Mouse (Mus musculus) left cerebral cortex, postnatal 36 days (tissue): ENCODE measurements around the gene Dync2li1. TPM values are rescaled to one million over a fixed set of nuclear protein-coding genes. Genes with fewer than 3 reads are reported as not detected.

Experiments used
- DNase-seq, 2 experiments: peaks; one replicate each; pipeline ENCODE4 v3.0.0; 2021 to 2022; ENCODE audit warnings: low spot score in 2 of 2, mixed read lengths in 1 of 2
- intact Hi-C: fragments of 180-260 bp; cut with DNase I; formaldehyde crosslinking; loops from one replicate; pipeline ENCODE4 v1.15.1; 2025
- total RNA-seq, 2 experiments: library from RNA; stranded (reverse); gene quantifications; 2 replicates each; pipeline ENCODE4 v1.2.3; 2021

Gene Dync2li1
- total RNA-seq, 2 experiments from 2014 or later, result 19.8 to 22.3 TPM

DNA sequence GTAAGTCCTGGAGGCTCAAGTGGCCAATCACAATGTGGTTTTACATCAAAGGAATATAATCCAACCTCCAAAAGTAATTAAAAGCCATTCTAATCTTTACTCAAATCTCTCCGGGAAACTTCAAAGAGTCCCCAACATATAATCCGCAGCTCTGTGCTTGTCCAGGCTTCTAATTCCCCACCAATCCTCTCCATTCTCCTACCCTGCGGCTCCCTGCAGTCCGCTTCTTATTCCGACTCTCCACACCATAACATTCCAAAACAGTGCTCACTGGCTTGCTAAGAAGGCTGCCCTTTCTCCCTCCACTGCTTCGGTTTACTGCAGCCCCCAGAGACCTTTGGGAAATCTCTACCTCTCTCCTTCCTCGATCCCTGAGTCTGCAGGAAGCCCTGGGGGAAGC is 47.8 kb downstream of the Dync2li1 start:
- intact Hi-C loops, result no loop called here
- DNase-seq, result no peak

DNA sequence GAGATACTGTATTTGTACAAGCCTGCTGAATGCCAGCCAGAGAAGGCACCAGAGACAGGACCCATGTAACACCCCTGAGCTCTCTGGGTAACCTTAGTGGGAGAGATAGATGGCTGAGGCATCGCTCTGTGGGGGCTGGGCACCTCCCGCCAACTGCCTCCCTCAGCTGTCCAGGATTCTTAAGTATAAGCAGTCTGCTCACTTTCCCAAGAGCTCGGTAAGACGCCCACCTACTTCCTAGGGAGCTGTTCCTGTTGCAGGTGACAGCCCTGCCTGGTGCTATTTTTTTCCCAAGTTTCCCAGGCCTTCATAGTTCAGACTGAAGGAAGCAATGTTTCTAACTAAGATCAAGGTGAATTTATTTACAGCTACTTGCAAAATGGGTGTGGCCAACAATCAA is 48.9 kb downstream of the Dync2li1 start:
- intact Hi-C loops, result no loop called here
- peak in 1 of 2 experiments; percentile 18 for DNase-seq

GRCm38 (mm10) chr17:84675951-84676366 is 49.7 kb downstream of the Dync2li1 start, which contains the start of gene Abcg8:
TSS of gene Abcg8 (plus strand) at chr17:84676302.
- intact Hi-C loops, result no loop called here
- DNase-seq, result no peak

DNA sequence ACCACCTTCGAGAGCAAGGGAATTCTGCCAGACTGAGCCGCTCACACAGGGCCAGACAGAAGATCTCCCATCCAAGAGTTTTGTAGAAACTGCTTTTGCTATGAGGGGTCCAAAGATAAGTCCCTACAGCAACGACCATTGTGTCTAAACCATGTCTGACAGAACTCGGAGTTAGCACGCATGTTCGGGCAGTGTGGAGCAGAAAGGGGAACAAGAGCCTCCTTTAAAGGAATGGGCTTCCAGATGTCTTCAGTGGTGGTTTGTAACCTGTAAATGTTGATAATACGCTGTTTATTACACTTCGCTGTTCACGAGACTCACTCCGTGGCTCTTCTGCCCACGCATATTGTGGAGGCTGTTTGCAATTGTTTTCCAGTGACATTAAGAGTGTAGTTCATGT is 51.3 kb downstream of the Dync2li1 start:
- intact Hi-C loops, result no loop called here
- no peak for DNase-seq

DNA sequence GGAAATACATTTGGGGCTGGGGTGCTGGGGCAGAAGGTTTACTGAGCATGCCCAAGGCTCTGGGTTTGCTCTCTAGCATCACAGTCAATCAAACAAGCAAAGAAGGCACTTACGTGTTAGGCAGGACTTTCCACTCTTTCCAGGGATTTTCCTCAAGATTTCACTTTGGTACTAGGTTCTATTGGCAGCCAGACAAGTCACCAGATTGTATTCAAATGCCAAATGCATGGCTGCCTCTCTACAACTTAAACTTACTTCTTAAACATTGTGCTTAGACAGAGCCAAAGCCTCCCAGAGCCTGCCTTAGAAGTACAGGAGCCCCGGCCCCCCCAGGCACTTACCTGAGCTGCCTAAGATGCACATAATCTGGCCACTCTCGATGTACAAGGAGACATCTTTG is 55.4 kb downstream of the Dync2li1 start:
- intact Hi-C loops, result no loop called here
- DNase-seq, result no peak

DNA sequence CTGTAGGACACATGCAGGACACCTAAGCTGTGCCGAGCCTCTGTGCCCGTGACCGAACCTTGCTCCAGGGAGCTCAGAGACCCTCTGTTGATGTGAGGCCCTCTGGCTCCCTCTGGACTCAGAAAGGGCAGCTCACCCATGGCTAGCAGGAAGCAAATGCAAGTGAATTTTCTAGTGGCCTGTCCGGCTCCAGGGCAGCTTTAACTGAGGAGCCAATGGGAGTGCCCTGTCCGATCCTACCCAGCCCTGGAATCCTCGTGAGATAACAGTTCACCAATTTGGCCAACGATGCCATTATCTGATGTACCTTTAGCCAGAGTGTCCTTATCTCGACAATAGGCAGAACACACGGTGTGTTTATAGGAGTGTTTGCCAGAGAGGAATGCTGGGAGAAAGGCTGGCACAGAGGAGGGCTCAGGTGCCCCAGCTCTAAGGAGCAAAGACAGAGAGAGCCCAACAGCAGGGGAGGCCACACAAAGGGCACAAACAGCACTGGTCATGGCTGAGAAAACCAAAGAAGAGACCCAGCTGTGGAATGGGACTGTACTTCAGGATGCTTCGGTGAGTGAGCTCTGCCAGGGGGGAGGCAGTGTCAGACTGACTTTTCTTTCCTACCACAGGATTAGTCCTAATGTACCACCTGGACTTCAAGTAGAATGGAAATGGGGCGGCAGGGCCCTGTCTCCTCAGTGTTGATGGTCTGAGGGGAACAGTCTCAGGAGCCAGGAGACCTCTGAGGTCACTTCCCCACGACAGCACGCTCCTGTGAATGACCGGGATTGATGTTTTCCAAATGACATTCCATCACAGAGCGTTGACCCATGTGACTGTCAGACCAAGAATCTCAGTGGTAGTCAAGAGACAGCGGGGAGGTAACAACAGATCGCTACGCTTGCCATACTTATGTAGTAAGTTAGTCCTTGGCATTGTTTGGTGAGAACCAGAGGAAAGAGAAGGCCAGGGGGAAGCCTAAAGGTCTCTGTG is 56.7 kb downstream of the Dync2li1 start, which contains the start of gene Abcg5:
Gene Abcg5, minus strand, starts transcription at position 278 of the 984 bp plus-strand sequence.
- DNase-seq, result no peak
- intact Hi-C loops, result no loop called here

GRCm38 (mm10) chr17:84684284-84684683 is 58.0 kb downstream of the Dync2li1 start:
- intact Hi-C loops, result no loop called here
- no peak for DNase-seq

DNA sequence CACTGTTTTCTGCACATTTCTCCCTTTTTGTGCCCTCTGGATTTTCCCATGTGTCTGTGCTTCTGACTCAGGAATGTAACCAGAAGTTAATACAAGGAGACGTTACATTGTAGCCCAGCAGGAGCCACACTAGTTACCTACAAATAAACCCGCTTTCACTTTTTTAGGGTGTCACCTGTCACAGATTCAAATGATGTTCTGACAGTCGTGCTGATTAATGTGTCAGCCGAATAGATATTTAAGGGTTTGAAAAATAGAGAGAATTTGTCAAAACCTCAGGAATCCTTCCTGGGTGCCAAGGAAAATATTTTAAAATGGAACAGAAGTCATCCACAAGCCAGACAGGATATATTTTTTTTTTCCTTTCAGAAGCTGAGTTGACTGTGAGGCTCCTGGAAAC is 59.0 kb downstream of the Dync2li1 start:
- no peak for DNase-seq
- intact Hi-C loops, result no loop called here

DNA sequence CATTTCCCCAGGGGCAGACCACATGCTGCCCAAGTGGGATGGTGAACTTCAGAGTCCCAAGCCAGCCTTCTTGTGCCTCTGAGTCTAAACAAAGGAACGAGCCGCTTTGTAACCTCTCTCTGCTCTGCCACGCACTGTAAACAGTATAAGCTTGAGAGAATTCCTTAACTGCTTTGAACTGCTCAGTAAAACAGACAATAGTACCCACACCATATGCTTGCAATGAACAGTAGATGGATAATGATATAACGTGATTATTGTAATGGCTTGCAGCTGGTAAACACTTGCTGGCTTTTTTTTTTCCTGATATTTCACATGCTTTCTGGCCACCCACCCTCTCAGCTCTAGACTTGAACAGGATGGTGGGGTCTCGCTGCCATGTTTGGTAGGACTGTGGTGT is 61.7 kb downstream of the Dync2li1 start:
- DNase-seq, result no peak
- intact Hi-C loops, result loop anchor here (1.0 kb wide), 1 partner anchor 23 kb away; no protein-coding TSS in a partner anchor

DNA sequence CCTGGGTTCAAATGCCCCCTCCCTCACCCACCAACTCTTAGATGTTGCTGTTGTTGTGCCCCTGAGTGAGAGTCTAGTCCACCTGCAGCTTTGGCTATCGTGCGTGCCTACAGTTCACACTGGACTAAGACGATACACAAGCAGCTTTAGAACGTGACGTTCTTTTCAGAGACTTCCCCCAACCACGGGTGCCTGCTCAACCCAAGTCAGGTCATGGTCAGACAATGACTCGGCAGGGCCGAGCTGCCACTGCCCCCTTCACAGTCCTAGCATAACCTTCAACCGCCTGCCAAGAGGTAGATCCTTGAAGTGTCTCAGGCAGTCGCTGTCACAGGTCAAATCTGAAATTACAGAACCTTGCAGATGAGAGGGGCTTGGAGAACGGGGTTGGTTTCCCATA is 62.5 kb downstream of the Dync2li1 start:
- DNase-seq, result no peak
- intact Hi-C loops, result no loop called here

GRCm38 (mm10) chr17:84689316-84689715 is 63.0 kb downstream of the Dync2li1 start:
- intact Hi-C loops, result no loop called here

GRCm38 (mm10) chr17:84690111-84690510 is 63.8 kb downstream of the Dync2li1 start:
- intact Hi-C loops, result no loop called here
- no peak for DNase-seq

More at GRCm38 (mm10) chr17:84689316-84689715, 63.0 kb downstream of the Dync2li1 start:
- DNase-seq, result no peak

- no peak for DNase-seq
- intact Hi-C loops, result no loop called here
These were observed 67.4 kb downstream of the Dync2li1 start for GRCm38 (mm10) chr17:84693741-84694140.

DNA sequence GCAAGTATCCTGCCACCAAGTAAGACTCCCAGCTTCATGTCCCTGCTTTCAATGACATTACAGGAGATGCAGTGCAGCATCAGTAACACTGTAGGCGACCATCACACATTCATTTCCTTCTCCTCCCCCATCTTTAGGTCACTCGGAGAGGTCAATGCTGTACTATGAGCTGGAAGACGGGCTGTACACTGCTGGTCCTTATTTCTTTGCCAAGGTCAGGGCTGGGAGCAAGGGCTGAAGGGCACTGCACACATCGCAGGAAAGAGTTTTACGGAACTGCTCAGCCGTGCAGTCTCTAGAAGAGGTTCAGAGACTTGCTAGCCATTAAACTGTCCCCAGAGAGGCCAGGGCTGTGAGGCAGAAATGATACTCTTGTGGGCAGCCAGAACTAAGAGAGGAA is 70.2 kb downstream of the Dync2li1 start:
- DNase-seq, result no peak
- intact Hi-C loops, result no loop called here

GRCm38 (mm10) chr17:84698727-84699126 is 72.4 kb downstream of the Dync2li1 start:
- intact Hi-C loops, result no loop called here
- peak; percentile 60 to 67 for DNase-seq

Other genes starting within 250 kb of the Dync2li1 start
- 10 to 100 TPM; 11.3 to 14.8 TPM for gene Thada, start 160.3 kb upstream of the Dync2li1 start, total RNA-seq
- gene Plekhh2, start 114.6 kb upstream of the Dync2li1 start, total RNA-seq, result 1 to 10 TPM; 4.6 to 6.5 TPM
- not detected for gene Abcg8, start 49.8 kb downstream of the Dync2li1 start, total RNA-seq
- under 1 TPM in 1 of 2 experiments, not detected in 1; 0.12 TPM for gene Abcg5, start 56.5 kb downstream of the Dync2li1 start, total RNA-seq
- gene Lrpprc, start 164.3 kb downstream of the Dync2li1 start, total RNA-seq, result 10 to 100 TPM; 57.0 to 67.4 TPM